Comparison of ENCODE assay signal across 7 mouse cellular contexts in the genomic region with DNA sequence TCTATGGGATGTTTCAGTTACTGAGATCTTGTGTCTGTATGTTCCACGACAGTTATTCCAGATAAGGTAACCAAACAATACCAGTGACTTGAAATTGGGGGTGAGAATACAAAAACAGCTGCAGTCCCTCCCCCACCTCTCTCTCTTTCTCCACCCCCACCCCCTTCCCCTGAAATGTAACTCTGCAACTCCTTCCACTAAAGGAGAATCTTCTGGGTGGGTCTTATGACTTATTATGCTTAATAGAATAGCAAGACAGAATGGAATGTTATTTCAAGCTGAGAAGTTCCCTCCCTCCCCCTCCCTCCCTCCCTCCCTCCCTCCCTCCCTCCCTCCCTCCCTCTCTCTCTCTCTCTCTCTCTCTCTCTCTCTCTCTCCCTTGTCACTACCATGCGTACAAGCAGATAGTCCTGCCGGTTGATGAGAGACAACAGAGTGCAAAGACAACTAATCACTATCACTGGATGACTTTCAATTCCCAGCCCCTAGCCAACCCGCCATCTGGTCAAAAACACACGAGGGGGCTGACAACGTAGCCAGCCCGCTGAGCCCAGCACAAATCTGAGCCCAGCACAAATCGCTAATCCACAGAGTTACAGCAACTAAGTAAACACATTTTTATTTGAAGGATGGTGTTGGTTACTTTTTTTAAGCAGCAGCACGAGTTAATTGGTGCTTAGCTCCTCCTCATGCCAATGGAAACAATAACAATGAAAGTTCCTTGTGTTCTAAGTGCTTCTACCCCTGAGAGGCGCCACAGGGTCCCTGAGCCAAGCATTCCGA. TPM values are rescaled to one million over a fixed set of nuclear protein-coding genes. Genes with fewer than 3 reads are reported as not detected.
DNase-seq lines count a peak whose midpoint lies in the region; ATAC-seq and TF ChIP-seq lines count a peak whose summit lies in the region.

No protein-coding gene starts in this region.

- TF ChIP-seq POLR2A in kidney, adult 2 months (IDR thresholded peaks at IDR 0.05; ENCODE audit: low read depth, low read length): no peak

- H3K4me1 ChIP-seq in kidney, embryonic 15.5 days: peaks cover 29% of the 10 kb centered on the region
- no peaks in the 10 kb centered on the region for H3K4me1 ChIP-seq in kidney, adult 2 months (ENCODE audit: control insufficient read depth, insufficient read depth, low read length)
- H3K4me1 ChIP-seq in embryonic facial prominence, embryonic 14.5 days (ENCODE audit: control insufficient read depth, insufficient read depth, low read length): 0 out of 2 replicates have a peak, but pooled peaks cover 6% of the 10 kb centered on the region
- H3K4me1 ChIP-seq in liver, embryonic 14.5 days (replicated peaks; ENCODE audit: control insufficient read depth in 2 of 2, insufficient read depth in 2 of 2, low read length in 1 of 2): peaks cover 0 to 4% of the 10 kb centered on the region in 2 experiments; a peak in 1 of 4 replicates

- H3K9me3 ChIP-seq in kidney, embryonic 15.5 days (replicated peaks): no peaks in the 10 kb centered on the region
- H3K9me3 ChIP-seq in embryonic facial prominence, embryonic 14.5 days (ENCODE audit: control insufficient read depth, low read length): no peaks in the 10 kb centered on the region
- no peaks in the 10 kb centered on the region for H3K9me3 ChIP-seq in liver, embryonic 14.5 days (ENCODE audit: control insufficient read depth, low read length)

- H3K27ac ChIP-seq in kidney, embryonic 15.5 days: 0 out of 2 replicates have a peak overlapping the region, but pooled peaks have one; percentile 48
- no peak overlapping the region for H3K27ac ChIP-seq in kidney, adult 2 months (ENCODE audit: insufficient read depth, low read depth, low read length)
- no peak overlapping the region for H3K27ac ChIP-seq in embryonic facial prominence, embryonic 14.5 days (replicated peaks; ENCODE audit: low read depth, low read length)
- H3K27ac ChIP-seq in liver, embryonic 14.5 days: no peak overlapping the region

- 4% methylated on average over 10 of the region's 11 CpGs for WGBS in kidney, embryonic 15.5 days
- WGBS in kidney, adult 2 months: 7% methylated on average over 10 of the region's 11 CpGs
- 4% methylated on average over 11 of the region's 11 CpGs for WGBS in embryonic facial prominence, embryonic 14.5 days
- WGBS in liver, embryonic 14.5 days (ENCODE audit: insufficient replicate concordance): 2% methylated on average over 11 of the region's 11 CpGs

- H3K4me3 ChIP-seq in kidney, embryonic 15.5 days (replicated peaks): 0 out of 2 replicates have a peak overlapping the region, but pooled peaks have one; percentile 11
- H3K4me3 ChIP-seq in kidney, adult 2 months (ENCODE audit: insufficient read depth, low read depth, low read length): no peak overlapping the region
- peak overlapping the region; percentile 23; the same call in 1 of the 2 replicates for H3K4me3 ChIP-seq in embryonic facial prominence, embryonic 14.5 days (ENCODE audit: low read depth, low read length)
- H3K4me3 ChIP-seq in liver, embryonic 14.5 days (ENCODE audit: insufficient read depth in 1 of 2, low read depth in 2 of 2, low read length in 2 of 2): no peak overlapping the region

- no peak for TF ChIP-seq CTCF in kidney, adult 2 months (conservative IDR thresholded peaks at IDR 0.05; ENCODE audit: insufficient read depth, insufficient read length, low read depth, low read length)
- TF ChIP-seq CTCF in liver, embryonic 14.5 days (IDR thresholded peaks at IDR 0.05; ENCODE audit: low read depth): no peak

- no peaks in the 10 kb centered on the region for H3K36me3 ChIP-seq in kidney, embryonic 15.5 days
- H3K36me3 ChIP-seq in kidney, adult 2 months (ENCODE audit: control insufficient read depth, insufficient read depth, low read length): no peaks in the 10 kb centered on the region
- H3K36me3 ChIP-seq in embryonic facial prominence, embryonic 14.5 days (ENCODE audit: control insufficient read depth, insufficient read depth, low read length): no peaks in the 10 kb centered on the region
- no peaks in the 10 kb centered on the region for H3K36me3 ChIP-seq in liver, embryonic 14.5 days (replicated peaks; ENCODE audit: control insufficient read depth, insufficient read depth, low read depth)

- no peak for TF ChIP-seq EP300 in liver, embryonic 14.5 days (IDR thresholded peaks at IDR 0.05; ENCODE audit: low read depth)

- peaks cover 26% of the 10 kb centered on the region for H3K27me3 ChIP-seq in kidney, embryonic 15.5 days
- no peaks in the 10 kb centered on the region for H3K27me3 ChIP-seq in kidney, adult 2 months (replicated peaks; ENCODE audit: control insufficient read depth, insufficient read depth, low read length)
- no peaks in the 10 kb centered on the region; the same call in 1 of the 2 replicates for H3K27me3 ChIP-seq in embryonic facial prominence, embryonic 14.5 days (replicated peaks; ENCODE audit: control insufficient read depth, insufficient read depth, low read length)
- H3K27me3 ChIP-seq in liver, embryonic 14.5 days (ENCODE audit: control insufficient read depth, insufficient read depth, low read length): no peaks in the 10 kb centered on the region; the same call in 1 of the 2 replicates

- no peak for ATAC-seq in kidney, embryonic 15.5 days (replicated peaks; ENCODE audit: low FRiP score)
- no peak for ATAC-seq in embryonic facial prominence, embryonic 14.5 days (ENCODE audit: low read depth)
- ATAC-seq in liver, embryonic 14.5 days (ENCODE audit: insufficient read depth): no peak

- no peak overlapping the region for H3K9ac ChIP-seq in kidney, embryonic 15.5 days
- no peak overlapping the region for H3K9ac ChIP-seq in embryonic facial prominence, embryonic 14.5 days (ENCODE audit: low read depth, low read length)
- no peak overlapping the region for H3K9ac ChIP-seq in liver, embryonic 14.5 days (replicated peaks)

- H3K4me2 ChIP-seq in kidney, embryonic 15.5 days: peak overlapping the region; percentile 42
- H3K4me2 ChIP-seq in embryonic facial prominence, embryonic 14.5 days (ENCODE audit: low read depth, low read length): peak overlapping the region; percentile 40
- peak overlapping the region; percentile 22; the same call in 1 of the 2 replicates for H3K4me2 ChIP-seq in liver, embryonic 14.5 days (ENCODE audit: low read depth)

- no peak for DNase-seq in kidney, adult 2 months
- DNase-seq in ZHBTc4 (ENCODE audit: low read depth, low spot score): peak; percentile 45
- peak; percentile 39 for DNase-seq in embryonic facial prominence, embryonic 14.5 days (ENCODE audit: low spot score)
- DNase-seq in liver, embryonic 14.5 days (ENCODE audit: low read depth in 3 of 3, low spot score in 3 of 3): no peak
- DNase-seq in adrenal gland, adult 18-20 months (ENCODE audit: low spot score in 2 of 2): no peak
- DNase-seq in frontal cortex, postnatal 14 days (ENCODE audit: low spot score in 2 of 2): no peak

RNA-seq across cellular contexts. Expression of gene Hspb8, which starts 25.9 kb away (rescaled TPM):
- 4.8 and 8.0 TPM in 2 replicates for polyA plus RNA-seq in kidney, embryonic 15.5 days (2015; fragmentation: Nextera tagmentation; extraction: Ambion mirVana)
- 9.8 and 12.8 TPM in 2 replicates for polyA plus RNA-seq in kidney, adult 2 months (2012; rRNA removed)
- 18.4 and 27.3 TPM in 2 replicates for polyA plus RNA-seq in embryonic facial prominence, embryonic 14.5 days (2014; fragmentation: Nextera tagmentation; extraction: Ambion mirVana)
- polyA plus RNA-seq in liver, embryonic 14.5 days (2012; rRNA removed): 2.1 and 2.3 TPM in 2 replicates
- polyA plus RNA-seq in liver, embryonic 14.5 days (2014; fragmentation: Nextera tagmentation; extraction: Ambion mirVana): 1.1 and 2.5 TPM in 2 replicates
- total RNA-seq in adrenal gland, adult 18-20 months (2021): 100 to 1,000 TPM; 261 to 274 TPM

Comparison
In these comparisons a context has a peak if more than half of its experiments do, and no peak if none do; other contexts are left out.
1. H3K4me3 ChIP-seq: peak in kidney, embryonic 15.5 days (single experiment) and embryonic facial prominence, embryonic 14.5 days (single experiment); none in kidney, adult 2 months (single experiment) and liver, embryonic 14.5 days (0 of 2).
2. DNase-seq: peak in ZHBTc4 (single experiment) and embryonic facial prominence, embryonic 14.5 days (single experiment); none in kidney, adult 2 months (single experiment), liver, embryonic 14.5 days (0 of 3), adrenal gland, adult 18-20 months (0 of 2) and frontal cortex, postnatal 14 days (0 of 2).
3. Peak in every context shown above with its lines, with median percentiles within 50 percentile points of each other: H3K4me2 ChIP-seq.